Mouse (Mus musculus): ENCODE results near the gene Ergic1.

GRCm38 (mm10) chr17:26531395-26532027 is 29.8 kb upstream of the Ergic1 start:
- TF ChIP-seq GATA1 (IDR thresholded peaks at IDR 0.05; ENCODE audit: borderline replicate concordance, low read length) (no peak), FLI1 (IDR thresholded peaks at IDR 0.05; ENCODE audit: low read length) (no peak)
